Mouse (Mus musculus) kidney, postnatal 0 days (tissue): Measurements from ENCODE around the gene Gm27027. TPM values are rescaled to one million over a fixed set of nuclear protein-coding genes. Genes with fewer than 3 reads are reported as not detected.

Experiments used
- ATAC-seq: fragments of 200-750 bp; cut with Nextera tagmentation; replicated peaks from 2 replicates; pipeline ENCODE4 v1.8.0; 2017; ENCODE audit warnings: low read depth, moderate number of reproducible peaks, moderate TSS enrichment, moderate library complexity; ENCODE audit not compliant: low FRiP score
- DNase-seq: peaks from one replicate; pipeline ENCODE4 v3.0.0-alpha.2; 2016; ENCODE audit warnings: low spot score
- H3K27ac ChIP-seq: fragments of 300-500 bp; sonication (generic); 2 replicates; pipeline ENCODE4 v1.5.1; 2014; ENCODE audit warnings: mild to moderate bottlenecking
- H3K27me3 ChIP-seq: fragments of 300-500 bp; sonication (generic); 2 replicates; pipeline ENCODE4 v1.6.1; 2014; ENCODE audit warnings: low read length, mixed read lengths; ENCODE audit not compliant: insufficient read depth
- H3K36me3 ChIP-seq: fragments of 300-500 bp; sonication (generic); 2 replicates; pipeline ENCODE4 v1.6.1; 2014; ENCODE audit warnings: low read length, mixed read lengths; ENCODE audit not compliant: insufficient read depth
- H3K4me1 ChIP-seq: fragments of 300-500 bp; sonication (generic); replicated peaks from 2 replicates; pipeline ENCODE4 v1.6.1; 2014; ENCODE audit warnings: antibody characterized with exemption, low read length, mixed read lengths; ENCODE audit not compliant: insufficient read depth
- H3K4me2 ChIP-seq: fragments of 300-500 bp; sonication (generic); 2 replicates; pipeline ENCODE4 v1.6.1; 2014; ENCODE audit warnings: mild to moderate bottlenecking, low read length, moderate library complexity, mixed read lengths
- H3K4me3 ChIP-seq: fragments of 300-500 bp; sonication (generic); replicated peaks from 2 replicates; pipeline ENCODE4 v1.5.1; 2014; ENCODE audit warnings: low read depth, low read length
- H3K9ac ChIP-seq: fragments of 300-500 bp; sonication (generic); 2 replicates; pipeline ENCODE4 v1.6.1; 2014; ENCODE audit warnings: low read depth, low read length
- H3K9me3 ChIP-seq: fragments of 300-500 bp; sonication (generic); replicated peaks from 2 replicates; pipeline ENCODE4 v1.6.1; 2016; ENCODE audit warnings: low read length, inconsistent platforms, mixed read lengths
- CTCF ChIP-seq: IDR thresholded peaks from 2 replicates; pipeline ENCODE4 v1.5.1; 2016; ENCODE audit warnings: antibody characterized with exemption, low read depth, mild to moderate bottlenecking, moderate library complexity
- WGBS: fragments of 180-500 bp; shearing (Covaris S2); extraction: QIAGEN DNeasy Blood & Tissue Kit; methylation state at CpG from one replicate; pipeline ENCODE4 v1.1.7; 2014; 5-methylcytosine and 5-hydroxymethylcytosine counted together
- polyA plus RNA-seq: library from polyadenylated mRNA; unstranded; fragments of >200 nt; fragmentation: Nextera tagmentation; extraction: Ambion mirVana; gene quantifications from 2 replicates; pipeline ENCODE4 v1.2.1, GENCODE M21; 2015

The Gm27027 gene
- polyA plus RNA-seq, 1 experiment from 2014 or later: not detected

DNA sequence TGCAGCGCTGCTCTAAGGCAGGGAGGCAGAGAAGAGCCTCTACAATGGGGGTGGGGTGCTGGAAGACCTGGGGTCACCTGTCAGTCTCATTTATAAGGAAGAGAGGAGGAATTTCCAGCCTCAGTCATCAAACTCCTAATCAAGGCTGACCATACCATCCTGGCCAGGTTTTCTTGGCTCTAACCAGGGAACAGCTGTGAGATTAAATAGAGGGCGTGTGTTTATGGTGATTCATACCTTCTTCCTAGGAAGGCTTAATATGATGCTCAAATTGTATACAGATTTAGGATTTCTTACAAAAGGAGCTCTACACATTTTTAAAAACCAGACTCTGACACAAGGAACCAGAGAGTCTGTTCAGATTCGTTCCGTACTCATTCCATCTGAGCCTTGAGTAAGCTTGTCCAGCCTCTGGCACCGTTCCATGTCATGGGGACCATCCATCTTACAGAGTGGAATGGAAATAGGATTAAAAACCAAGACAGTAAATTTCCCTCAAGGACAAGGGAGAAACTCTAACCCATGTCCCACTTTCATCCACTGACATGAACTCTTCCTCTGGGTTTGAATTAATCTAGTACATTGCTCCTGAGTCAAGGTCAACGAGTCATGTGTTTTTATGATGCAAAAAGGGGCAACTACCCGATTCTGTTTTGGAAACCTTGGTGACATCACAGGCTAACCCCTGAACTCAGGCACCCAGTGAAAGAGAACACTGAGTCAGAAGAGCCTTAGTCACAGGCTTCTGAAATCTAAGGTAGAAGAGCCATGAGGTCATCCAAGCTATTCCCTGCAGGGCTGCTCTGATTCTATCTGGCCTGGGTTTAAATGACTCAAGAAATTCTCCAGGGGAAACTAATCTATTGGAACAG, 16.7 kb downstream of the Gm27027 start:
- Histone ChIP-seq H3K4me1 (peaks cover 11% of the 10 kb centered on the region), H3K27ac (no peak overlapping the region)
- no peak for DNase-seq

DNA sequence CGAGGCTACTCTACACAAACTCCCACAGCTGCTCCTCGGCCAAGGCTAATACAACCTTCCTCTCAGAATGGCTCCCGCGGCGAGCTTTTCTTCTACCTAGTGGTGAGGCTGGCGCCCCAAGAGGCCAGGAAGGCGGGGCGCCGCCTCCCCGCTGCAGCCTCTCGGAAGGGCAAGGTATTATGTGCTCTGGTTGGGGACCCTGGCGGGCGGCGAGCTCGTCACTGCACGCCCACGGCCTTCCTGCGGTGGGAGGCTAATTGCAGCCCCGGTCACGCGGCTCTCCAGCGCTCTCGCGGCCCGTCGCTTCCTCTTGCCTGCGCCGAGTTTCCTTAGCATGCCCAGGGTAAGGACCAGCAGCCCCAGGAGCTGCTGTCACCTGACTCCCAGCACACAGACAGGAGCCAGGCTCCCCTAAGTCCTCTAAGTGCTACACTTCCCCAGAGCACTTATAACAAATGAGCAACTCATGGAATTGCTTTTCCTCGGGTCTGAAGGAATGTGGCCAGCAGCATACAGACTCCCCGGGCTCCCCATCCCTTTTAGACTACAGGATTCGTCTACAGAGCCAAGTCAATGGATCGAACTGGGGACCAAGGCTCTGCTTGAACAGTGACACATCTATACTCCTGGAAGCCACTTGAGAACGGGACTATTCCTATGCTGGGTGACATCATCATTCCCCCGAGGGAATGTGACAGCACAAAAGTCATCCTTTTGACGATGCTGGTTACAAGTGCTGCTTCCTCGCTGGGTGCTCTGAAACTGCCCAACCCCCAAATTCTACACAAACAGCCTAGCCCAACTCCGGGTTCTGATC, 19.5 kb downstream of the Gm27027 start:
- no peaks in the 10 kb centered on the region; the same call in 1 of the 2 replicates for H3K27me3 ChIP-seq
- peak; percentile 55 for TF ChIP-seq CTCF
- no peaks in the 10 kb centered on the region for H3K9me3 ChIP-seq
- peaks cover 11% of the 10 kb centered on the region for H3K4me1 ChIP-seq
- H3K27ac ChIP-seq: peak overlapping the region; percentile 31; the same call in 1 of the 2 replicates
- ATAC-seq (peak; percentile 74), DNase-seq (peak; percentile 74)
- H3K36me3 ChIP-seq: 0 out of 2 replicates have a peak, but pooled peaks cover 13% of the 10 kb centered on the region
- peak overlapping the region; percentile 26 for H3K4me3 ChIP-seq
- 2% methylated on average over 37 of the region's 37 CpGs for WGBS
- H3K9ac ChIP-seq: peak overlapping the region; percentile 52; the same call in 1 of the 2 replicates
- peak overlapping the region; percentile 74 for H3K4me2 ChIP-seq

More for the DNA sequence above, 16.7 kb downstream of the Gm27027 start:
- Histone ChIP-seq H3K27me3 (no peaks in the 10 kb centered on the region), H3K36me3 (0 out of 2 replicates have a peak, but pooled peaks cover 15% of the 10 kb centered on the region), H3K9ac (no peak overlapping the region), H3K4me3 (no peak overlapping the region), H3K9me3 (no peaks in the 10 kb centered on the region), H3K4me2 (no peak overlapping the region)
- TF ChIP-seq CTCF: no peak
- ATAC-seq: no peak
- 80% methylated on average over 7 of the region's 7 CpGs for WGBS

DNA sequence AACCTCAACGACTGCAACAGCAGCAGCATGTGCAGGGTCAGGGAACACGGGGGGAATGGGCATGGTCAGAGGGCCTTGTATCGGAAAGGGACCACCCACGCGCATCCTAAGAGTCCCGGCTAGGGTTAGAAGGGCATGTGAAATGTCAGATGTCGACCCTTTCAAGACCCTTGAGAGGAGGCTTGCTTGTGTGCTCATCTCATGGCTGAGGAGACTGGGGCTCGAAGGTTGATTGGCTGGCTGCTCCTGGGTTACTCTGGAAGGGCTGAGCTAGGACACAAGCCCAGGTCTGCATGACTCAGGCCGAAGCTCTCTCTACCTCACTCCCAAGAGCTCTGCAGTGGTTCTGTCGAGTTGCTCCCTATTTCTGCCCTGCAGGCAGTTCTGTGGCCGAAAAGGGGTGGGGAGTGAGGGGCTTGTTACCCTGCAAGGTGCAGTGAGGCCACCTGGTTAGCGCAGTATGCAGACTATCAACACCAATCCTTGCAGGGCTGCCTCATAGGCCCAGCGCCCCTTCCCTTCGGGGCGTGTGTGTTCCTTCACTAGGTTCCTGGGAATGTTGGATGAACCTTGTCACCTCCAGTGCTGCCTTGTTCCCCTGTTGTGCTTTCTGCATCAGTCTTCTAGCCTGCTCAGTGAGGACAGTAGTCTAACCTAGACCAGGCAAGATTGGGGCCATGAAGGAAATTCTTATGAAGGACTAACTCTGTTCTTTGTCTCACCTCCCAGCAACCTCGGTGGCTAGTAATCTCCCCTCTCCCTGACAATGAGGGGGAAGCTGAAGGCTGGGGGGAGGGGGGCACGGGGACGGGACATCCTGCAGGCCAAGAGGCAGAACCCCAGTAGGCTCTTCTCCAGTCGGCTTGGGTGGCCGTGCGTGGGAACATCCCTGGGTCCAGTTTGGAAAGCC, 20.4 kb downstream of the Gm27027 start:
- Histone ChIP-seq H3K27me3 (no peaks in the 10 kb centered on the region; the same call in 1 of the 2 replicates), H3K9me3 (no peaks in the 10 kb centered on the region), H3K27ac (peak overlapping the region; percentile 15; the same call in 1 of the 2 replicates), H3K36me3 (0 out of 2 replicates have a peak, but pooled peaks cover 9% of the 10 kb centered on the region), H3K4me3 (peak overlapping the region; percentile 26; the same call in 1 of the 2 replicates), H3K9ac (peak overlapping the region; percentile 52; the same call in 1 of the 2 replicates), H3K4me2 (peak overlapping the region; percentile 74), H3K4me1 (peaks cover 11% of the 10 kb centered on the region)
- DNase-seq (no peak), ATAC-seq (peak; percentile 29; the same call in 1 of the 2 replicates)
- 26% methylated on average over 21 of the region's 21 CpGs for WGBS
- TF ChIP-seq CTCF: no peak

DNA sequence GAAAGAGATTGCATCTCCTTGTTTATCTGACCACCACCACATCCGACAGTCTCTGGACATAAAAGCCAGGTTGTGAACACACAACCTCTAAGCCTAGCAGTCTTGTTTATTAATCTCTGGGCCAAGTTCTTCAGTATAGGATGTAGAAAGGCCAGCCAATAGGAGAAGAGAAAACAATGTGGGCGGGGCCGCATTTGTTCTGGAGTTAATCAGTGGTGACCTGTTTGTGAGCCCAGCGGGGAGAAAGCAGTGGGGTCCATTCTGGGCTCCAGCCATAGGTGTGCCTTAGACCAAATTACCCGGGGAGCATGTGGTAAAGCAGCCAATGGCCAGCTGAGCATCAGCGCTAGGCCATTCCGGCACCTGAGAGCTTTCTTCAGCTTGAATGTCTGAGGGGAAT, 21.1 kb downstream of the Gm27027 start:
- Histone ChIP-seq H3K4me2 (no peak overlapping the region), H3K36me3 (0 out of 2 replicates have a peak, but pooled peaks cover 4% of the 10 kb centered on the region), H3K4me3 (no peak overlapping the region), H3K9me3 (no peaks in the 10 kb centered on the region), H3K27ac (no peak overlapping the region), H3K27me3 (no peaks in the 10 kb centered on the region; the same call in 1 of the 2 replicates), H3K4me1 (peaks cover 11% of the 10 kb centered on the region), H3K9ac (no peak overlapping the region)
- ATAC-seq (no peak), DNase-seq (no peak)
- TF ChIP-seq CTCF: no peak
- 53% methylated on average over 7 of the region's 7 CpGs for WGBS

DNA sequence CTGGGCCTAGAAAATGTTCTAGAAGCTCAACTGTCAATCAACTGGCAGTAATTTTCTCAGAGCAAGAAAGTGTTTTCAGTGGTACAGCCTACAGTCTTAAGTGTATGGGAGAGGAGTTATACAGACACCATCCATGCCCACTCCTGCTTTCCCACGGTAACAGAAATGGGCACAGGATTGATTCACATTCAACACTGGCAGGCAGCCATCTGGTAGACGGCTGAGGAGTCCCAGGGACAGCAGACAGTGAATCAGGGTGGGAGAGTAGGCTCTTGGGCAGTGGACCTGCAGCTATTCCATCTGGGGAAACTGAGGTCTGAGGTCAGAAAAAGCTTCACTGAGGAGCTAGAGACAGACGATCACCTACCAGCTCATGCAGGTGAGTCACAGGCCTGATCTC, 24.5 kb downstream of the Gm27027 start:
- Histone ChIP-seq H3K4me3 (no peak overlapping the region), H3K27ac (no peak overlapping the region), H3K9ac (no peak overlapping the region), H3K4me2 (no peak overlapping the region), H3K4me1 (peaks cover 4% of the 10 kb centered on the region), H3K27me3 (no peaks in the 10 kb centered on the region; the same call in 1 of the 2 replicates), H3K9me3 (no peaks in the 10 kb centered on the region), H3K36me3 (no peaks in the 10 kb centered on the region)
- ATAC-seq (no peak), DNase-seq (no peak)
- TF ChIP-seq CTCF: no peak
- WGBS: 84% methylated on average over 3 of the region's 3 CpGs
